Mouse (Mus musculus): ENCODE measurements around the gene Jpt2. TPM values are rescaled to one million over a fixed set of nuclear protein-coding genes. Genes with fewer than 3 reads are reported as not detected.

The Jpt2 gene
- total RNA-seq, 2 experiments from 2014 or later: 41.7 to 44.3 TPM

GRCm38 (mm10) chr17:24888862-24889261 is 71.6 kb downstream of the Jpt2 start:
- no peak for DNase-seq (ENCODE audit: low spot score in 2 of 2)

Other genes starting within 250 kb of the Jpt2 start
- gene Rnf151, start 242.6 kb downstream of the Jpt2 start, total RNA-seq (2021): under 1 TPM in 1 of 2 experiments, not detected in 1; 0.23 TPM
- 100 to 1,000 TPM; 750 to 839 TPM for gene Rps2, start 242.6 kb downstream of the Jpt2 start, total RNA-seq (2021)
- gene Ndufb10, start 236.2 kb downstream of the Jpt2 start, total RNA-seq (2021): 100 to 1,000 TPM; 383 to 407 TPM
- gene Rpl3l, start 232.9 kb downstream of the Jpt2 start, total RNA-seq (2021): 100 to 1,000 TPM; 215 to 219 TPM
- gene Msrb1, start 224.0 kb downstream of the Jpt2 start, total RNA-seq (2021): 100 to 1,000 TPM in 1 of 2 experiments, 10 to 100 TPM in 1; 91.8 to 101 TPM
- not detected for gene Hs3st6, start 207.7 kb downstream of the Jpt2 start, total RNA-seq (2021)
- not detected for gene Meiob, start 156.4 kb downstream of the Jpt2 start, total RNA-seq (2021)
- gene Hagh, start 120.5 kb downstream of the Jpt2 start, total RNA-seq (2021): 10 to 100 TPM; 65.5 to 68.8 TPM
- gene Fahd1, start 110.3 kb downstream of the Jpt2 start, total RNA-seq (2021): 10 to 100 TPM; 26.4 to 29.0 TPM
- gene Igfals, start 94.7 kb downstream of the Jpt2 start, total RNA-seq (2021): 1 to 10 TPM; 3.1 to 6.4 TPM
- gene Nubp2, start 74.3 kb downstream of the Jpt2 start, total RNA-seq (2021): 10 to 100 TPM; 19.2 to 21.4 TPM
- 10 to 100 TPM; 29.0 to 32.3 TPM for gene Spsb3, start 74.0 kb downstream of the Jpt2 start, total RNA-seq (2021)
- 10 to 100 TPM; 27.8 to 28.0 TPM for gene Eme2, start 65.6 kb downstream of the Jpt2 start, total RNA-seq (2021)
- 10 to 100 TPM; 93.0 to 94.7 TPM for gene Mrps34, start 65.6 kb downstream of the Jpt2 start, total RNA-seq (2021)
- 10 to 100 TPM; 10.3 to 14.5 TPM for gene Nme3, start 64.2 kb downstream of the Jpt2 start, total RNA-seq (2021)
- 10 to 100 TPM; 50.0 to 51.1 TPM for gene Mapk8ip3, start 23.7 kb downstream of the Jpt2 start, total RNA-seq (2021)
- gene Cramp1l, start 55.1 kb upstream of the Jpt2 start, total RNA-seq (2021): 10 to 100 TPM; 13.9 to 14.9 TPM
- 10 to 100 TPM in 1 of 2 experiments, 1 to 10 TPM in 1; 9.0 to 10.1 TPM for gene Ift140, start 55.4 kb upstream of the Jpt2 start, total RNA-seq (2021)
- 10 to 100 TPM; 14.6 to 19.9 TPM for gene Tmem204, start 122.9 kb upstream of the Jpt2 start, total RNA-seq (2021)
- 10 to 100 TPM; 23.5 to 27.8 TPM for gene Telo2, start 155.3 kb upstream of the Jpt2 start, total RNA-seq (2021)
- gene Ptx4, start 160.1 kb upstream of the Jpt2 start, total RNA-seq (2021): 10 to 100 TPM in 1 of 2 experiments, 1 to 10 TPM in 1; 6.0 to 12.6 TPM
- 10 to 100 TPM; 23.0 to 25.0 TPM for gene Clcn7, start 172.7 kb upstream of the Jpt2 start, total RNA-seq (2021)
- gene Ccdc154, start 201.8 kb upstream of the Jpt2 start, total RNA-seq (2021): under 1 TPM; 0.15 to 0.21 TPM
- gene Gm38655, start 214.8 kb upstream of the Jpt2 start, total RNA-seq (2021): not detected
- 10 to 100 TPM; 12.5 to 12.9 TPM for gene BC003965, start 223.9 kb upstream of the Jpt2 start, total RNA-seq (2021)
- 10 to 100 TPM in 1 of 2 experiments, 1 to 10 TPM in 1; 9.5 to 12.6 TPM for gene Unkl, start 227.7 kb upstream of the Jpt2 start, total RNA-seq (2021)

All from gastrocnemius, postnatal 4 days (tissue).